Mouse (Mus musculus) liver, embryonic 14.5 days (tissue): ENCODE data around the gene Kcnj3.

Experiments used
- CTCF ChIP-seq: IDR thresholded peaks from 2 replicates; pipeline ENCODE4 v1.5.1; 2016; ENCODE audit warnings: antibody characterized with exemption, low read depth, control low read depth
- EP300 ChIP-seq: IDR thresholded peaks from 2 replicates; pipeline ENCODE4 v1.6.1; 2016; ENCODE audit warnings: antibody characterized with exemption, low read depth

GRCm38 (mm10) chr2:55447298-55447697, 11.5 kb downstream of the Kcnj3 start:
- TF ChIP-seq EP300 (no peak), CTCF (no peak)
